Mouse (Mus musculus) limb, embryonic 12.5 days (tissue): ENCODE measurements at regions not wholly inside any gene's neighbourhood (a gene's known extent, or its start where the extent isn't known, plus 50 kb on each side); places are given as distances from the start of the nearest gene placed in this dataset.

Experiments
- ATAC-seq: fragments of 200-750 bp; cut with Nextera tagmentation; 2 replicates; pipeline ENCODE4 v1.8.0; 2017; ENCODE audit warnings: low read depth, moderate TSS enrichment; ENCODE audit not compliant: insufficient number of reproducible peaks, insufficient read depth, low FRiP score, low TSS enrichment
- H3K27ac ChIP-seq: fragments of 300-500 bp; sonication (generic); 2 replicates; pipeline ENCODE4 v1.5.1; 2016; ENCODE audit warnings: mild to moderate bottlenecking, moderate library complexity
- H3K27me3 ChIP-seq: fragments of 300-500 bp; sonication (generic); 2 replicates; pipeline ENCODE4 v1.6.1; 2016; ENCODE audit warnings: mild to moderate bottlenecking, moderate library complexity
- H3K36me3 ChIP-seq: fragments of 300-500 bp; sonication (generic); 2 replicates; pipeline ENCODE4 v1.6.1; 2016; ENCODE audit warnings: mild to moderate bottlenecking, moderate library complexity
- H3K4me1 ChIP-seq: fragments of 300-500 bp; sonication (generic); replicated peaks from 2 replicates; pipeline ENCODE4 v1.6.1; 2016
- H3K4me2 ChIP-seq: fragments of 300-500 bp; sonication (generic); 2 replicates; pipeline ENCODE4 v1.6.1; 2016; ENCODE audit warnings: mild to moderate bottlenecking, moderate library complexity
- H3K4me3 ChIP-seq: fragments of 300-500 bp; sonication (generic); replicated peaks from 2 replicates; pipeline ENCODE4 v1.5.1; 2016; ENCODE audit warnings: mild to moderate bottlenecking
- H3K9ac ChIP-seq: fragments of 300-500 bp; sonication (generic); replicated peaks from 2 replicates; pipeline ENCODE4 v1.6.1; 2016; ENCODE audit warnings: mild to moderate bottlenecking, moderate library complexity
- H3K9me3 ChIP-seq: fragments of 300-500 bp; sonication (generic); 2 replicates; pipeline ENCODE4 v1.6.1; 2016; ENCODE audit warnings: mild to moderate bottlenecking, moderate library complexity
- WGBS: fragments of 180-500 bp; shearing (Covaris S2); methylation state at CpG from one replicate; pipeline ENCODE4 v1.1.7; 2016; 5-methylcytosine and 5-hydroxymethylcytosine counted together

GRCm38 (mm10) chr13:116708456-116708780, 316.9 kb downstream of the Parp8 start:
- WGBS = 2% methylated on average over 7 of the region's 7 CpGs
- Histone ChIP-seq H3K4me2 (peak overlapping the region; percentile 49), H3K9me3 (no peaks in the 10 kb centered on the region), H3K4me3 (peak overlapping the region; percentile 25), H3K27me3 (peaks cover 78% of the 10 kb centered on the region), H3K9ac (no peak overlapping the region), H3K4me1 (peaks cover 24% of the 10 kb centered on the region), H3K36me3 (no peaks in the 10 kb centered on the region), H3K27ac (no peak overlapping the region)
- ATAC-seq = no peak

GRCm38 (mm10) chr13:116707621-116708455, 317.5 kb downstream of the Parp8 start:
- ATAC-seq = no peak
- Histone ChIP-seq H3K27me3 (peaks cover 75% of the 10 kb centered on the region), H3K36me3 (no peaks in the 10 kb centered on the region), H3K4me2 (peak overlapping the region; percentile 49), H3K4me3 (peak overlapping the region; percentile 25), H3K9me3 (no peaks in the 10 kb centered on the region), H3K9ac (no peak overlapping the region), H3K4me1 (peaks cover 24% of the 10 kb centered on the region), H3K27ac (no peak overlapping the region)
- WGBS = 3% methylated on average over 20 of the region's 20 CpGs

DNA sequence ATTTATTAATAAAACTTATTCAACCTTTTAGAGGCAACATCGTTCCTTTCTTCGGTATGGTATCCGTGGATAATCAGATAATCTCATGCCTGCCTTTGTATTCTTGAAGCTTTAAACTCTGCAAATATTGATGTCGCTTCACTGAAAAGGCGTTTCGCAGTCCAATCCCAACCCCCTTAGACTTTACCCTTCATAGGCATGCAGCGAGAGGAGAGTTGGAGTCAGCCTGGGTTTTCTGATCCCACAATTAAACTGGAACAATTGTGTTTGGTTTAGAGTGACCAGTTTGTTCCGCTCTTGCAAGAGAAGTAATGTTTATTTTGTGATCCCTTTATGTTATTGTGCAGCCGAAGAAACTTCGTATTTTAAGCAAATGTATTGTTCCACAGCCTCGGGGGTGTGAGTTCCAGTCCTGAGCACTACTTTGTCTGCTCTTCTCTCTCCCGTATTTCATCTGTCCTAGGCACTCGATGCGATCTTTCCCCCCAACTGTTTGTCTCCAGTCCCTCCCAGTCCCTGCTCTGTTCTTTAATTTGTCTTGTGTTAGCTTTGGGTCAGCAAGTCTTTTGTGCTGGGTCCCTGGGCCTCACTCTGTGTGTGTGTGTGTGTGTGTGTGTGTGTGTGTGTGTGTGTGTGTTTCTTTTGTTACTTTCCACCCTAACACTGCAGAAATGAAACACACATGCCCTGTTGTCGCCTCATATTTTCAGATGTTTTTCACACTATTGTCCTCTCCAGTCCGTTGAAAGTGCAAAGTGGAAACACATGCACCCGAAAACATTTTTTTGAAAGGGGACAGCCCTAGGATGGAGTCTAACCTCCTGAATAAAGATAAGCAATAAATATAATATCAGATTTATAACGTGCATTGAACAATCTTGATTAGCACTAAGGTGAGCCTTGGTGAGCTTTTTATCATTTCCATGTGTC, 318.7 kb downstream of the Parp8 start:
- Histone ChIP-seq H3K4me2 (peak overlapping the region; percentile 13; the same call in 1 of the 2 replicates), H3K4me1 (peaks cover 21% of the 10 kb centered on the region), H3K27me3 (peaks cover 71% of the 10 kb centered on the region), H3K9ac (no peak overlapping the region), H3K4me3 (0 out of 2 replicates have a peak overlapping the region, but pooled peaks have one; percentile 4), H3K27ac (no peak overlapping the region), H3K9me3 (no peaks in the 10 kb centered on the region), H3K36me3 (no peaks in the 10 kb centered on the region)
- 4% methylated on average over 18 of the region's 18 CpGs for WGBS
- no peak; the same call in 1 of the 2 replicates for ATAC-seq

DNA sequence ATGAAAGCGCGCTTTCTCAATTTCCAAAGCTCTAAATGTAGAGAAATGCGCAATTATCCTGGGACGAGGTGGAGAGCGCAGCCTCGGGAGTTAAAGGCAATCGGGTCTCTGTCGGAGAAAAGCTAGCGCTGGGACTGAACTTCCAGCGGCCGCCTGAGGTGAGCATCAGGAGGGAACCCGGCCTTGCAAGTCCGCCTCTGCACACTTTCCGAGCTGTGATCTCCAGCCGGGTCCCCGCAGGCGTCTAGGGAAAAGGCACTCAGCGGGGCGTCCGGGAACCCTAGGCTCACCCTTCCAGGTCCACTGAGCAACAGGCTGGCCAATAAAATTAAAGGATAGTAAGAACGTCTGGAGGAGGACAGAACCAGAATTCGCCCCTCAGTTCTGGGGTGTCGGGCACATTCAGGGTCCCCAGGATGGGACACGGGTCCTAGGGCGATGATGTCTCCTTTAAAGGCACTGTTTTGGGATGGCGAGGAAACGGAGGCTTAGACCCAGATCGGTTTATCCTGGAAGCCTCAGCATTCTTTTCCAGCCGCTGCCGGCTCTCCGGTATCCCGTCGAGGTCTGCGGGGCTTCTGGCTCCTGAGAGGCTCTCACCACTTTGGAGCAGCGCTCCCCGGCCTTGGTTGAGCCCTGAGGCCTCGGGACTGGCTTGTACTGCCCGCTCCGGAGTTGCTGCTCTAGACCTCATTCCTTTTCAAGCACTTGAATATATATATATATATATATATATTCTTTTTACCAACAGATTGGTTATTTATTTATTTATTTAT, 319.5 kb downstream of the Parp8 start:
- Histone ChIP-seq H3K9ac (peak overlapping the region; percentile 57), H3K4me2 (peak overlapping the region; percentile 62), H3K27me3 (peaks cover 62% of the 10 kb centered on the region), H3K4me3 (peak overlapping the region; percentile 39), H3K36me3 (no peaks in the 10 kb centered on the region), H3K27ac (no peak overlapping the region), H3K4me1 (peaks cover 15% of the 10 kb centered on the region), H3K9me3 (no peaks in the 10 kb centered on the region)
- under 1% methylated on average over 39 of the region's 39 CpGs for WGBS
- ATAC-seq = no peak

DNA sequence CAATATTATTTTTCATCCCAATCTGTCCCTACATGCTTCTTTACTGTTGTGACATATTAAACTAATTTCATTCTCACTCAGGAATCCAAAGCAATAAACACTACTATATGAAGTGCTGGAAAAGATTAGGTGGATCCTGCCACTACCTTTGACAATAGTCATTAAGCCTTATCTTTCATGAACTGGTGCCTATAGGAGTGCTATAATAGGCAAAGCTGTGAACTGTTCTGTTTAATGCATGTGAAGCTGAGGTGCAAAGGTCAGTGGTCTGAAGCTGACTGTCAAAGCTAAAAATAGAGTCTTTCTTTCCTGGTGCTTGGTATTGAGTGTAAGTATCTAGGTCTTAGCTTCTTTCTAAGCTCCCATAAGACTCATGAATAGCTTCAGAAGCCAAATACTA, 336.6 kb downstream of the Parp8 start:
- H3K27ac ChIP-seq = no peak overlapping the region
- no peaks in the 10 kb centered on the region for H3K9me3 ChIP-seq
- no peak overlapping the region for H3K9ac ChIP-seq
- H3K36me3 ChIP-seq = no peaks in the 10 kb centered on the region
- H3K4me2 ChIP-seq = no peak overlapping the region
- no peaks in the 10 kb centered on the region for H3K4me1 ChIP-seq
- ATAC-seq = no peak
- H3K27me3 ChIP-seq = no peaks in the 10 kb centered on the region
- no peak overlapping the region for H3K4me3 ChIP-seq
